13 mouse cellular contexts compared by ENCODE assay signal in genomic region chr15:84685417-84685816, GRCm38 (mm10). TPM values are rescaled to one million over a fixed set of nuclear protein-coding genes. Genes with fewer than 3 reads are reported as not detected.
DNase-seq lines count a peak whose midpoint lies in the region; ATAC-seq and TF ChIP-seq lines count a peak whose summit lies in the region.
"Had no signal": no experiment of that assay in that cellular context is flagged by ENCODE, and none has a peak within 500 bp of the region (broad histone marks: within the 10 kb centered on the region; RNA-seq: fewer than 3 reads in every experiment).

No protein-coding gene starts in this region.

- H3K27me3 ChIP-seq in intestine, postnatal 0 days (replicated peaks; ENCODE audit: control insufficient read depth, insufficient read depth, low read length): no peaks in the 10 kb centered on the region
- H3K27me3 ChIP-seq: stomach, embryonic 15.5 days had no signal

- peak; percentile 51 for DNase-seq in lung, postnatal 25 days (ENCODE audit: low spot score)
- DNase-seq in lung, adult 2 months: no peak
- DNase-seq in spleen, postnatal 14 days (ENCODE audit: low spot score in 2 of 2): peak; percentile 45 to 57
- no peak for DNase-seq in urinary bladder, adult 18-20 months (ENCODE audit: low spot score in 2 of 2)
- DNase-seq in adrenal gland, postnatal 4 days (ENCODE audit: low spot score in 2 of 2): no peak
- DNase-seq: adrenal gland, adult 8-10 months; cerebellum, adult 2 months; gastrocnemius, postnatal 10 days; kidney, postnatal 10 days had no signal

- no peak for TF ChIP-seq POLR2A in lung, adult 2 months (IDR thresholded peaks at IDR 0.05; ENCODE audit: borderline replicate concordance, extremely low read depth, low read depth, low read length)
- TF ChIP-seq POLR2A in bone marrow macrophage, adult 2 months (IDR thresholded peaks at IDR 0.05; ENCODE audit: borderline replicate concordance, low read depth, low read length): no peak

- no peak overlapping the region for H3K9ac ChIP-seq in intestine, postnatal 0 days (ENCODE audit: low read depth, low read length)
- H3K9ac ChIP-seq: stomach, embryonic 15.5 days had no signal

- H3K27ac ChIP-seq in bone marrow macrophage, adult 2 months (ENCODE audit: insufficient read depth, low read depth, low read length): no peak overlapping the region
- 0 out of 2 replicates have a peak overlapping the region, but pooled peaks have one; percentile 54 for H3K27ac ChIP-seq in intestine, postnatal 0 days (ENCODE audit: low read depth, low read length)
- H3K27ac ChIP-seq: stomach, embryonic 15.5 days had no signal

- H3K4me1 ChIP-seq in lung, adult 2 months (ENCODE audit: control insufficient read depth, insufficient read depth, low read length): peaks cover 3% of the 10 kb centered on the region; the same call in 1 of the 2 replicates
- H3K4me1 ChIP-seq in bone marrow macrophage, adult 2 months (ENCODE audit: control insufficient read depth, insufficient read depth, low read length): peaks cover 28% of the 10 kb centered on the region
- H3K4me1 ChIP-seq in intestine, postnatal 0 days (replicated peaks; ENCODE audit: control insufficient read depth, insufficient read depth, low read length): peaks cover 14% of the 10 kb centered on the region

- 55% methylated on average over 3 of the region's 3 CpGs for WGBS in lung, adult 2 months
- WGBS in intestine, postnatal 0 days: 42% methylated on average over 3 of the region's 3 CpGs

- no peaks in the 10 kb centered on the region for H3K9me3 ChIP-seq in intestine, postnatal 0 days (ENCODE audit: control insufficient read depth)
- H3K9me3 ChIP-seq: stomach, embryonic 15.5 days had no signal

- H3K4me2 ChIP-seq in intestine, postnatal 0 days (replicated peaks; ENCODE audit: low read depth): no peak overlapping the region
- H3K4me2 ChIP-seq: stomach, embryonic 15.5 days had no signal

- TF ChIP-seq CTCF in lung, adult 2 months (IDR thresholded peaks at IDR 0.05; ENCODE audit: insufficient read depth, low read length): no peak
- peak; percentile 6; the same call in 1 of the 2 replicates for TF ChIP-seq CTCF in bone marrow macrophage, adult 2 months (IDR thresholded peaks at IDR 0.05; ENCODE audit: low read depth, low read length)
- no peak for TF ChIP-seq CTCF in intestine, postnatal 0 days (IDR thresholded peaks at IDR 0.05; ENCODE audit: low read depth)

- ATAC-seq in intestine, postnatal 0 days: no peak

- peaks cover 30% of the 10 kb centered on the region for H3K36me3 ChIP-seq in intestine, postnatal 0 days (ENCODE audit: control insufficient read depth, insufficient read depth)

- H3K4me3 ChIP-seq in lung, adult 2 months (replicated peaks; ENCODE audit: extremely low read depth, low read depth, low read length): no peak overlapping the region
- no peak overlapping the region for H3K4me3 ChIP-seq in bone marrow macrophage, adult 2 months (ENCODE audit: insufficient read depth, low read length)
- no peak overlapping the region for H3K4me3 ChIP-seq in intestine, postnatal 0 days (ENCODE audit: low read depth, low read length)
- H3K4me3 ChIP-seq: erythroblast, embryonic 14.5 days; stomach, embryonic 15.5 days had no signal

RNA-seq across cellular contexts. Expression of gene Prr5, which starts 16.0 kb away (rescaled TPM):
- 12.9 and 14.1 TPM in 2 replicates for polyA plus RNA-seq in lung, adult 2 months (2012; rRNA removed)
- polyA plus RNA-seq in bone marrow macrophage, adult 2 months (2012; ENCODE audit: insufficient read depth, insufficient read length, missing spikeins): not detected in 2 replicates
- polyA plus RNA-seq in intestine, postnatal 0 days (2015; fragmentation: Nextera tagmentation; extraction: Ambion mirVana): 68.5 and 83.0 TPM in 2 replicates
- 10 to 100 TPM; 15.3 to 17.6 TPM for total RNA-seq in adrenal gland, postnatal 4 days (2021)

RNA-seq across cellular contexts. Expression of gene Arhgap8, which starts 34.4 kb away (rescaled TPM):
- polyA plus RNA-seq in lung, adult 2 months (2012; rRNA removed): 20.3 and 22.1 TPM in 2 replicates
- not detected in 2 replicates for polyA plus RNA-seq in bone marrow macrophage, adult 2 months (2012; ENCODE audit: insufficient read depth, insufficient read length, missing spikeins)
- 10.6 and 11.2 TPM in 2 replicates for polyA plus RNA-seq in intestine, postnatal 0 days (2015; fragmentation: Nextera tagmentation; extraction: Ambion mirVana)
- total RNA-seq in adrenal gland, postnatal 4 days (2021): 1 to 10 TPM; 2.1 to 2.3 TPM
- total RNA-seq: gastrocnemius, postnatal 10 days had no signal
- polyA plus RNA-seq: erythroblast, embryonic 14.5 days had no signal

Comparison
In these comparisons a context has a peak if more than half of its experiments do, and no peak if none do; other contexts are left out.
1. DNase-seq: peak in lung, postnatal 25 days (single experiment) and spleen, postnatal 14 days (2 of 2); none in lung, adult 2 months (single experiment), urinary bladder, adult 18-20 months (0 of 2) and adrenal gland, postnatal 4 days (0 of 2).
2. RNA of gene Prr5, which starts 16.0 kb away (polyA plus RNA-seq): 68.5 to 83.0 TPM in intestine, postnatal 0 days and 12.9 to 14.1 TPM in lung, adult 2 months; not detected in bone marrow macrophage, adult 2 months; every median in the first group is over 10 times any median in the second.
3. RNA of gene Arhgap8, which starts 34.4 kb away (polyA plus RNA-seq): 20.3 to 22.1 TPM in lung, adult 2 months and 10.6 to 11.2 TPM in intestine, postnatal 0 days; not detected in bone marrow macrophage, adult 2 months; every median in the first group is over 10 times any median in the second.